Mouse (Mus musculus): ENCODE results near the gene Tas2r121.
"Not testable (repeated sequence)": the region's sequence is repeated elsewhere in the genome, so short reads cannot be mapped to it uniquely, and the experiment has no call there.

The Tas2r121 gene

GRCm38 (mm10) chr6:132700907-132701306 is at the start of gene Tas2r121:
Gene Tas2r121 (minus strand): TSS chr6:132701007.
- DNase-seq (ENCODE audit: low spot score) = no peak

GRCm38 (mm10) chr6:132750206-132750605 is 49.4 kb upstream of the Tas2r121 start:
- no peak for DNase-seq (ENCODE audit: low spot score)

DNA sequence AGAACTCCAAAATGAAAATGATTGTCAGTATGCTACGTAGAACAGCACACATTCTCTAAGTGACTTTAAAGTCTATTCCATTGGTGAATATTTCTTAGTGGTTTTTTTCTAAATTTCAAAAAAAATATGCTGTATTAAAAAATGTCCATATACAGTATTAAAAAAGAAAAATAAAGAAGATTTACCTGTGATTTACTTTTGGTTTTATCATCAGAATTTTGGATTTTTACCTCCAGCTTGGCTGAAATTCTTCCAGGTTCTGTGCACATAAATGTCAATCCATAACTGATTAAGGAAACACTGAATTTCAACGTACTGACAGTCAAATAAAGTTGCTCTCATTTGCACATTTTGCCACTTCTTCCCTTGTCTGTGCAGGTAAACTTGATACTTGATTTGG is 37.1 kb upstream of the Tas2r121 start, which contains the start of gene Tas2r115:
Gene Tas2r115, minus strand, starts transcription at position 101 of the 400 bp plus-strand sequence.
- DNase-seq (ENCODE audit: low spot score) = no peak

DNA sequence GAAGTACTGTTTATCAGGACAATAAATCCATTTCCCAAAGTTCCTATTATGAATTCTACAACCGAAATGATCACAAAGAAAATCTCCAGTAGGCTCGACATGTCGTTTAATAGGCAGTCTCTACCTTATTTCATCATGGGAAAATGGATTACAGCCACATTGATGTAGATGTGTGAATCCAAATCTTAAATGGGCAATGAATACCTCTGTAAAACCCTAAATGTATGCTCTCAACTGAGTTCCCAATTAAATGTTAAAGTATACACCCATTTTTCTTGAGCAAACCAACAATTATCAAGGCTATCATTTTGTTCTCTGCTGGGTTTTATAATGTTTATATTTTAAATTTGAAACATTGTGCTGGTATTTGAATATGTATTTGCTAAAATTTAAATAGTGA is 11.0 kb upstream of the Tas2r121 start, which contains the start of gene Tas2r122:
Gene Tas2r122, minus strand, starts transcription at position 101 of the 400 bp plus-strand sequence.
- DNase-seq (ENCODE audit: low spot score) = no peak

- DNase-seq (ENCODE audit: low spot score) = not testable (repeated sequence)
Observed at GRCm38 (mm10) chr6:132691596-132691995, 9.2 kb downstream of the Tas2r121 start.

GRCm38 (mm10) chr6:132656653-132657052 is 44.2 kb downstream of the Tas2r121 start, which contains the start of gene Tas2r120:
Gene Tas2r120 (plus strand): TSS chr6:132656953.
- DNase-seq (ENCODE audit: low spot score) = no peak

- no peak for DNase-seq (ENCODE audit: low spot score)
Observed at GRCm38 (mm10) chr6:132651426-132651825, 49.4 kb downstream of the Tas2r121 start, which contains the start of gene A630073D07Rik. Gene A630073D07Rik (minus strand): TSS chr6:132651526.

All from embryo, embryonic 10.5 days (tissue).